Mouse (Mus musculus) left cerebral cortex, postnatal 14 days (tissue): ENCODE results near the gene Mrpl49. TPM values are rescaled to one million over a fixed set of nuclear protein-coding genes. Genes with fewer than 3 reads are reported as not detected.

Source experiments
- DNase-seq, 2 experiments: peaks; one replicate each; pipeline ENCODE4 v3.0.0; 2021 to 2022; ENCODE audit warnings: low spot score in 2 of 2, mixed read lengths in 1 of 2
- intact Hi-C: fragments of 180-260 bp; cut with DNase I; formaldehyde crosslinking; loops from one replicate; pipeline ENCODE4 v1.15.1; 2025
- total RNA-seq, 2 experiments: library from RNA; stranded (reverse); gene quantifications; 2 replicates each; pipeline ENCODE4 v1.2.3; 2021

Mrpl49 gene
- total RNA-seq, 2 experiments from 2014 or later: 49.8 to 54.3 TPM

- intact Hi-C loops: loop anchor here (1.0 kb wide), 1 partner anchor 11 kb away; the partner anchor contains the start of genes Fau and Mrpl49
- DNase-seq: peak; percentile 91 to 96
These were observed 11.1 kb downstream of the Mrpl49 start, which contains the start of gene Syvn1 for GRCm38 (mm10) chr19:6046294-6047153. TSS of gene Syvn1 (plus strand) at chr19:6046576.

GRCm38 (mm10) chr19:6045366-6046293, 12.0 kb downstream of the Mrpl49 start:
- intact Hi-C loops: loop anchor here (2.0 kb wide), 1 partner anchor 81 kb away; the partner anchor contains the start of gene Pola2
- DNase-seq: no peak

- DNase-seq: peak in 1 of 2 experiments; percentile 19
- intact Hi-C loops: loop anchor here (2.0 kb wide), 1 partner anchor 79 kb away; the partner anchor contains the start of gene Pola2
These were observed 13.5 kb downstream of the Mrpl49 start for GRCm38 (mm10) chr19:6044102-6044501.

DNA sequence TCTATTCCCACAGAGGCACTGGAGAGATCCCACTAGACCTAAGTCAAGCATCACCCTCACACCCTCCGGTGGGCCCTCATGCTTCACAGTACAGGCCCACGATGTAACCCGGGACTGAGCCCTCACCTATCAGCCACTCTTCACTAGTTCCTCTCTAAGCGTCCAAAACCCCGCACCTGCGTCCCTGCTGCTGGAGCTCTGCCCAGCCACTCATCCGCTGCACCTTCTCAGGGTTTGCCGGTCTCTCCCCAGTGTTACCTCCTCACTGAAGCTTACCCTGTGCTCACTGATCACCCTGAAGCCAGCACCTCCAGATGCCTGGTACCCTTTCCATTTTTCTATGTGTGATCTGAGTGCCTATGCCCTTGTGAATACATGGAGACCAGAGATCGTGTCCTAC, 15.3 kb downstream of the Mrpl49 start:
- intact Hi-C loops: no loop called here

GRCm38 (mm10) chr19:6040002-6040401, 17.6 kb downstream of the Mrpl49 start:
- no peak for DNase-seq
- intact Hi-C loops: no loop called here

More for the DNA sequence above, 15.3 kb downstream of the Mrpl49 start:
- no peak for DNase-seq

GRCm38 (mm10) chr19:6038326-6038725, 19.3 kb downstream of the Mrpl49 start:
- intact Hi-C loops: no loop called here
- no peak for DNase-seq

- intact Hi-C loops: no loop called here
- DNase-seq: no peak
These were observed 19.9 kb downstream of the Mrpl49 start for GRCm38 (mm10) chr19:6037695-6038094.

DNA sequence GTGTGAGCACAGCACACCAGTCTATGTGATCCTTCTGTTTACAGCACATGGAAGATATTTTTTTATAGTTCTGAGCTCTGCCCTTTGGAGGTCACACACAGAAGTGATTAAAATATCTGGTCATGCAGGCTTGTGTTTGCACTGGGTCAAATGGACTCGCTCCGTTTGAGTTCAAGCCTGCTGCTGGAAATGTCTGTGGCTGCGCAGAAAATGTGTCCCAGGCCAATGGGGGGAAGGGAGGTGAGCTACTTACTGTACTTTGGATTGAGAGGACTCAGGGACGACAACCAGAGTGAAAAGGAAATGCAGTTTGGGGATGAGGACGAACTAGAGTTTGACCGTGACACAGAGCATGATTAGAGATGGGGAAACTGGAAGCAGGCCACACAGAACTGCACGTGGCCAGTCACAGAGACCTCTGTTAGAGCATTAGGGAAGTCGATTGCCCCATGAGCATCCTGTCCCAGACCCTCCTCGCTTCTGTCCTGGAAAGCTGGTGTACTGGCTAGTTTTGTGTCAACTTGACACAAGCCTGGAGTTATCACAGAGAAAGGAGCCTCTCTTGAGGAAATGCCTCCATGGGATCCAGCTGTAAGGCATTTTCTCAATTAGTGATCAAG, 21.5 kb downstream of the Mrpl49 start:
- DNase-seq: no peak
- intact Hi-C loops: no loop called here

GRCm38 (mm10) chr19:6030520-6031280, 26.9 kb downstream of the Mrpl49 start:
- no peak for DNase-seq
- intact Hi-C loops: no loop called here

GRCm38 (mm10) chr19:6029426-6029825, 28.2 kb downstream of the Mrpl49 start:
- intact Hi-C loops: no loop called here
- DNase-seq: no peak

GRCm38 (mm10) chr19:6028991-6029390, 28.6 kb downstream of the Mrpl49 start:
- intact Hi-C loops: no loop called here

GRCm38 (mm10) chr19:6023930-6024329, 33.7 kb downstream of the Mrpl49 start:
- intact Hi-C loops: no loop called here
- no peak for DNase-seq

More at GRCm38 (mm10) chr19:6028991-6029390, 28.6 kb downstream of the Mrpl49 start:
- no peak for DNase-seq

- DNase-seq: no peak
- intact Hi-C loops: no loop called here
These were observed 34.5 kb downstream of the Mrpl49 start for GRCm38 (mm10) chr19:6023059-6023458.

DNA sequence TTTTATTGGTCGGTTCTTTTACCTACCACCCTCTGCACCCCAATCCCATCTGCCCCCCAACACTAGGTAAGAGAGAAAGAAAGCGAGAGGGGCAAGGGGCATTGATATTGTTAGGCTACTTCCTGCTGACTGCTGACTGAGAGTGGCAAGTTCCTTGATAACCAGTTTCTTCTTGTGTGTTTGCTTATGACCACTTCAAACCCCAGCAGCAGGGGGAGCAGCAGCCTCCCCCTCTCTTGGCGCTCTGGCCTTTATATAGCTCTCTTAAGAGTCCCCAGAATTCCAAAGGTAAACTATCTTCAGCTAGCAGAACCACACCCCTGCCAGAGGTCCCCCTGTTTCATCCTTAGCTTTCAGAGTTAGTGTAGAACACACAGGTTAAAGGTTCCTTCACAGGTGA, 37.3 kb downstream of the Mrpl49 start:
- no peak for DNase-seq
- intact Hi-C loops: no loop called here

GRCm38 (mm10) chr19:6018142-6019089, 39.2 kb downstream of the Mrpl49 start:
- intact Hi-C loops: loop anchor here (2.0 to 5.0 kb wide), 2 partner anchors 54 to 96 kb away; partner anchors contain the start of genes Cdc42ep2 and Pola2
- peak; percentile 88 to 91 for DNase-seq

- DNase-seq: no peak
- intact Hi-C loops: loop anchor here (5.0 kb wide), 1 partner anchor 94 kb away; the partner anchor contains the start of gene Cdc42ep2
These were observed 41.1 kb downstream of the Mrpl49 start for GRCm38 (mm10) chr19:6016532-6016931.
